Mouse (Mus musculus) myocyte (in vitro differentiated cells): Measurements from ENCODE around the gene Ly9.

Experiments
- E2F4 ChIP-seq: IDR thresholded peaks from one replicate; pipeline ENCODE4 v1.6.1; 2011; ENCODE audit warnings: mild to moderate bottlenecking, control low read depth, moderate library complexity; ENCODE audit not compliant: insufficient read depth
- USF1 ChIP-seq: IDR thresholded peaks from one replicate; pipeline ENCODE4 v1.6.1; 2011; ENCODE audit warnings: low read depth, mild to moderate bottlenecking, control low read depth, moderate library complexity

DNA sequence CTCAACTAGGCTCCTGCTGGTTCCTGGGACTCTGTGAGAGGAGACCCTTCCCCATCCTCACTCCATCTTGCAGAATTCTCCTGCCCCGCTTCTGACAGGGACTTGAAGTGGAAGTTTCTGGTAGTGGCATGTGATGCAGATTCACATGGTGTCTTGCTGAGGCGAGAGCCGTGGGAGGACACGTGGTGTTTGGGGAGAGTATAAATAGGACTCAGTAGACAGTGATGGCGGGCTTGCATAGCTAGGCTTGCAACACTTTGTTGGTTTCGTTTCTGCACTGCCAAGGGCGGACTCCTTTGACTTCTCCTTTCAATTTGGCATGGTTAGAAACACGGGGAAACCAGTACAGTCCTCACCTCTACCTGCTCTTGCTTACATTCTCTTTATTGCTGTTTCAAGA is 11.8 kb upstream of the Ly9 start:
- TF ChIP-seq USF1 (no peak), E2F4 (no peak)
